22 mouse cellular contexts compared by ENCODE assay signal in the genomic region with DNA sequence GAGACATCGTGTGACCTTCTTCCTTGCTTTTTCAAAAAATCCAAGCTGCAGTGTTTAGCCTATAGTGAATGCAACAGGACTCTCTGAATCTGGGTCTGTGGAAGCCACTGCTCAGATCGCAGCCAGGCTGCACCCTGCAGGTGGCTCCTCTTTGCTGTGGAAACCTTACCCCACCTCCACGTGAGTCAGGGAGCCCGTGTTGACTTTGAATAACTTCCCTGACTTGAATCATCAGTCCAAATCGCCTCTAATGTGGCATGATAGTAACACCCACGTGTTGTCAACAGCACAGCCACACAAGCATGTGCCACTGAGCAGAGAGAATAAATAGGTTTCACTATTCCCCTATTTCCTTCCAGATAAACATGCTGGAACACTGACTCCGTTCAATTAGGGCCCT. TPM values are rescaled to one million over a fixed set of nuclear protein-coding genes. Genes with fewer than 3 reads are reported as not detected.
A peak's percentile ranks its signal among the peaks of the same experiment; 100 is the strongest.
DNase-seq lines count a peak whose midpoint lies in the region; ATAC-seq lines count a peak whose summit lies in the region.
"Had no signal": no experiment of that assay in that cellular context is flagged by ENCODE, and none has a peak within 500 bp of the region (broad histone marks: within the 10 kb centered on the region; RNA-seq: fewer than 3 reads in every experiment).

No protein-coding gene starts in this region.

- no peak overlapping the region for H3K4me3 ChIP-seq in intestine, embryonic 15.5 days (replicated peaks)
- H3K4me3 ChIP-seq in intestine, embryonic 16.5 days (ENCODE audit: low read length) = no peak overlapping the region
- H3K4me3 ChIP-seq: erythroblast, embryonic 14.5 days; forebrain, embryonic 13.5 days; heart, embryonic 10.5 days; hindbrain, embryonic 13.5 days; liver, embryonic 13.5 days; lung, embryonic 15.5 days had no signal

- H3K36me3 ChIP-seq in intestine, embryonic 15.5 days = no peaks in the 10 kb centered on the region
- H3K36me3 ChIP-seq in intestine, embryonic 16.5 days (ENCODE audit: control insufficient read depth, insufficient read depth, low read length) = no peaks in the 10 kb centered on the region
- H3K36me3 ChIP-seq: heart, embryonic 10.5 days; hindbrain, embryonic 13.5 days; liver, embryonic 13.5 days; lung, embryonic 15.5 days had no signal

- H3K9ac ChIP-seq in intestine, embryonic 15.5 days = no peak overlapping the region
- no peak overlapping the region for H3K9ac ChIP-seq in intestine, embryonic 16.5 days (ENCODE audit: low read depth, low read length)
- H3K9ac ChIP-seq: forebrain, embryonic 13.5 days; hindbrain, embryonic 13.5 days; liver, embryonic 13.5 days; lung, embryonic 15.5 days had no signal

- intact Hi-C loops in left cerebral cortex, postnatal 36 days (cut with DNase I) = no loop called here

- 46% methylated on average over 7 of the region's 7 CpGs for WGBS in intestine, embryonic 15.5 days
- WGBS in intestine, embryonic 16.5 days = 46% methylated on average over 7 of the region's 7 CpGs

- H3K27me3 ChIP-seq in intestine, embryonic 15.5 days (replicated peaks) = no peaks in the 10 kb centered on the region
- no peaks in the 10 kb centered on the region for H3K27me3 ChIP-seq in intestine, embryonic 16.5 days (replicated peaks; ENCODE audit: control insufficient read depth, insufficient read depth, low read length)
- H3K27me3 ChIP-seq: liver, embryonic 13.5 days; lung, embryonic 15.5 days had no signal

- no peak overlapping the region for H3K27ac ChIP-seq in intestine, embryonic 15.5 days
- no peak overlapping the region for H3K27ac ChIP-seq in intestine, embryonic 16.5 days (ENCODE audit: low read length)
- H3K27ac ChIP-seq: forebrain, embryonic 13.5 days; heart, embryonic 10.5 days; hindbrain, embryonic 13.5 days; liver, embryonic 13.5 days; lung, embryonic 15.5 days had no signal

- DNase-seq in 3T3-L1 (ENCODE audit: low read depth, low spot score) = peak; percentile 26
- DNase-seq in brain, adult 2 months (ENCODE audit: low read depth, low spot score) = peak; percentile 35
- DNase-seq in thymus, postnatal 0 days (ENCODE audit: low spot score) = peak; percentile 18
- DNase-seq in layer of hippocampus, postnatal 14 days (ENCODE audit: low spot score in 2 of 2) = no peak
- DNase-seq in spleen, adult 18-20 months = no peak
- DNase-seq in left cerebral cortex, postnatal 36 days (ENCODE audit: low spot score in 2 of 2) = no peak
- DNase-seq: adrenal gland, postnatal 25 days; cerebellum, adult 8-10 months; kidney, postnatal 10 days; left cerebral cortex, postnatal 4 days; liver, embryonic 13.5 days; lung, postnatal 4 days; right cerebral cortex, postnatal 4 days had no signal

- H3K4me1 ChIP-seq in intestine, embryonic 15.5 days (replicated peaks) = peaks cover 2% of the 10 kb centered on the region; the same call in 1 of the 2 replicates
- H3K4me1 ChIP-seq in intestine, embryonic 16.5 days (ENCODE audit: control insufficient read depth, insufficient read depth, low read length) = peaks cover 5% of the 10 kb centered on the region

- ATAC-seq in intestine, embryonic 15.5 days = 0 out of 2 replicates have a peak, but pooled peaks have one; percentile 12
- ATAC-seq in intestine, embryonic 16.5 days = no peak
- ATAC-seq: activated CD4-positive, CD25-positive, alpha-beta regulatory T cell, adult 4 months; forebrain, embryonic 13.5 days; inflammation-experienced regulatory T-cells, adult 6 months had no signal

- H3K9me3 ChIP-seq in intestine, embryonic 15.5 days = no peaks in the 10 kb centered on the region
- H3K9me3 ChIP-seq in intestine, embryonic 16.5 days (ENCODE audit: control insufficient read depth, low read length) = no peaks in the 10 kb centered on the region
- H3K9me3 ChIP-seq: forebrain, embryonic 13.5 days; heart, embryonic 10.5 days; hindbrain, embryonic 13.5 days; liver, embryonic 13.5 days; lung, embryonic 15.5 days had no signal

- no peak overlapping the region for H3K4me2 ChIP-seq in intestine, embryonic 15.5 days (replicated peaks)
- H3K4me2 ChIP-seq in intestine, embryonic 16.5 days (ENCODE audit: low read depth, low read length) = no peak overlapping the region
- H3K4me2 ChIP-seq: forebrain, embryonic 13.5 days; hindbrain, embryonic 13.5 days; liver, embryonic 13.5 days; lung, embryonic 15.5 days had no signal

RNA-seq across cellular contexts. Expression of a gene that starts 10.8 kb away (rescaled TPM):
- polyA plus RNA-seq in intestine, embryonic 15.5 days (2015; fragmentation: Nextera tagmentation; extraction: Ambion mirVana) = 19.3 and 19.5 TPM in 2 replicates
- 14.5 and 15.3 TPM in 2 replicates for polyA plus RNA-seq in intestine, embryonic 16.5 days (2015; fragmentation: Nextera tagmentation; extraction: Ambion mirVana)
- polyA plus RNA-seq in thymus, postnatal 0 days (2015; fragmentation: Nextera tagmentation; extraction: Ambion mirVana) = 13.1 and 13.7 TPM in 2 replicates
- total RNA-seq in layer of hippocampus, postnatal 14 days (2021) = 10 to 100 TPM; 26.5 to 28.7 TPM
- 10 to 100 TPM; 18.1 to 23.1 TPM for total RNA-seq in left cerebral cortex, postnatal 36 days (2021)

Comparison
In these comparisons a context has a peak if more than half of its experiments do, and no peak if none do; other contexts are left out.
1. DNase-seq: peak in 3T3-L1 (single experiment), brain, adult 2 months (single experiment) and thymus, postnatal 0 days (single experiment); none in layer of hippocampus, postnatal 14 days (0 of 2), spleen, adult 18-20 months (0 of 2) and left cerebral cortex, postnatal 36 days (0 of 2).